Mouse (Mus musculus) adrenal gland (tissue): ENCODE results near the gene Ccdc158.

Experiments used
- intact Hi-C: fragments of 180-260 bp; cut with DNase I; formaldehyde crosslinking; loops from one replicate; pipeline ENCODE4 v1.15.1; 2025

The Ccdc158 gene

GRCm38 (mm10) chr5:92688124-92688523, 13.1 kb upstream of the Ccdc158 start:
- intact Hi-C loops: no loop called here

GRCm38 (mm10) chr5:92684715-92685460, 9.8 kb upstream of the Ccdc158 start:
- intact Hi-C loops: loop anchor here (5.0 kb wide), 1 partner anchor 272 kb away; no protein-coding TSS in a partner anchor

- intact Hi-C loops: loop anchor here (5.0 kb wide), 1 partner anchor 273 kb away; no protein-coding TSS in a partner anchor
Measured at GRCm38 (mm10) chr5:92683871-92684475, 8.9 kb upstream of the Ccdc158 start.

- intact Hi-C loops: loop anchor here (5.0 kb wide), 1 partner anchor 274 kb away; no protein-coding TSS in a partner anchor
Measured at GRCm38 (mm10) chr5:92683351-92683807, 8.3 kb upstream of the Ccdc158 start, which contains the start of gene Shroom3. Gene Shroom3 (plus strand): TSS chr5:92683435.

GRCm38 (mm10) chr5:92682621-92683348, 7.7 kb upstream of the Ccdc158 start:
- intact Hi-C loops: loop anchor here (5.0 kb wide), 1 partner anchor 275 kb away; no protein-coding TSS in a partner anchor

- intact Hi-C loops: loop anchor here (5.0 kb wide), 1 partner anchor 275 kb away; no protein-coding TSS in a partner anchor
Measured at GRCm38 (mm10) chr5:92681861-92682260, 6.8 kb upstream of the Ccdc158 start.

- intact Hi-C loops: loop anchor here (1.0 kb wide), 1 partner anchor 47 kb away; no protein-coding TSS in a partner anchor
Measured at GRCm38 (mm10) chr5:92679441-92679840, 4.4 kb upstream of the Ccdc158 start.

- intact Hi-C loops: no loop called here
Measured at GRCm38 (mm10) chr5:92675574-92675920, 476 bp upstream of the Ccdc158 start.

GRCm38 (mm10) chr5:92666860-92667259, 8.2 kb downstream of the Ccdc158 start:
- intact Hi-C loops: no loop called here

GRCm38 (mm10) chr5:92664321-92664720, 10.8 kb downstream of the Ccdc158 start:
- intact Hi-C loops: no loop called here

GRCm38 (mm10) chr5:92656256-92656655, 18.8 kb downstream of the Ccdc158 start:
- intact Hi-C loops: loop anchor here (2.0 to 5.0 kb wide), 2 partner anchors 149 to 195 kb away; partner anchors contain the start of gene Scarb2

- intact Hi-C loops: no loop called here
Measured at GRCm38 (mm10) chr5:92640861-92641260, 34.2 kb downstream of the Ccdc158 start.

- intact Hi-C loops: no loop called here
Measured at GRCm38 (mm10) chr5:92635891-92636290, 39.2 kb downstream of the Ccdc158 start.

GRCm38 (mm10) chr5:92634916-92635315, 40.2 kb downstream of the Ccdc158 start:
- intact Hi-C loops: no loop called here

- intact Hi-C loops: no loop called here
Measured at GRCm38 (mm10) chr5:92633526-92633925, 41.5 kb downstream of the Ccdc158 start.

GRCm38 (mm10) chr5:92627896-92628295, 47.2 kb downstream of the Ccdc158 start:
- intact Hi-C loops: no loop called here

GRCm38 (mm10) chr5:92621883-92622282, 53.2 kb downstream of the Ccdc158 start:
- intact Hi-C loops: no loop called here

- intact Hi-C loops: no loop called here
Measured at GRCm38 (mm10) chr5:92612756-92613155, 62.3 kb downstream of the Ccdc158 start.

- intact Hi-C loops: loop anchor here (10.0 kb wide), 1 partner anchor 103 kb away; the partner anchor contains the start of gene Scarb2
Measured at GRCm38 (mm10) chr5:92607492-92608229, 67.4 kb downstream of the Ccdc158 start.

GRCm38 (mm10) chr5:92604452-92605247, 70.4 kb downstream of the Ccdc158 start:
- intact Hi-C loops: loop anchor here (10.0 kb wide), 1 partner anchor 100 kb away; the partner anchor contains the start of gene Scarb2
